Mouse (Mus musculus): ENCODE data around the gene Skap2.

- TF ChIP-seq POLR2A (IDR thresholded peaks at IDR 0.05; ENCODE audit: low read depth, low read length), result no peak
- no peak for TF ChIP-seq CTCF (IDR thresholded peaks at IDR 0.05; ENCODE audit: extremely low read depth, insufficient read depth, insufficient read length, insufficient replicate concordance)
Observed at GRCm38 (mm10) chr6:51901544-51901943, 110.8 kb downstream of the Skap2 start.
